Mouse (Mus musculus) gastrocnemius, postnatal 36 days (tissue): ENCODE results near the gene Smyd3. TPM values are rescaled to one million over a fixed set of nuclear protein-coding genes. Genes with fewer than 3 reads are reported as not detected.

Source experiments
- DNase-seq, 2 experiments: peaks; one replicate each; pipeline ENCODE4 v3.0.0; 2022
- intact Hi-C: fragments of 180-260 bp; cut with DNase I; formaldehyde crosslinking; loops from one replicate; pipeline ENCODE4 v1.15.1; 2025
- total RNA-seq, 2 experiments: library from RNA; stranded (reverse); gene quantifications; 2 replicates each; pipeline ENCODE4 v1.2.3; 2021

Gene Smyd3
- total RNA-seq, 2 experiments from 2014 or later: 3.4 to 4.6 TPM

DNA sequence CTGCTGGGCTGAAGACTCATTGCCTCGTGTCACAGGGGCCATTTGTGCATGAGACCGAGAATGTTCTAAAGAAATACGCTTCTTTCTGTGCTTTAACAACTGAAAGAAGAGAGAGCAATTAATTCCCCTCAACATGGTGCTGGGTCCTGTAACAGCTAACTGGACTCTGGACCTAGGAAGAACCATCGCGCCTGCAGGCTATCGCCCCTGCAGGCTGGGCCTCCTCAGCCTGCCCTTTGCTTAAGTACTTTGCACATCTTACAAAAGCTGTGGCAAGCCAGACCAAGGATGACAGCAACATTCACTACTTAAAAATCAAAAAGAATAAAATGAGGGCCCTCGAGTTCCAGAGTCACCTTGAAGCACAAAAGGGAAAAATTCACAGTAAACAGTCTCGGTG is 274.3 kb downstream of the Smyd3 start:
- intact Hi-C loops: no loop called here
- no peak for DNase-seq

DNA sequence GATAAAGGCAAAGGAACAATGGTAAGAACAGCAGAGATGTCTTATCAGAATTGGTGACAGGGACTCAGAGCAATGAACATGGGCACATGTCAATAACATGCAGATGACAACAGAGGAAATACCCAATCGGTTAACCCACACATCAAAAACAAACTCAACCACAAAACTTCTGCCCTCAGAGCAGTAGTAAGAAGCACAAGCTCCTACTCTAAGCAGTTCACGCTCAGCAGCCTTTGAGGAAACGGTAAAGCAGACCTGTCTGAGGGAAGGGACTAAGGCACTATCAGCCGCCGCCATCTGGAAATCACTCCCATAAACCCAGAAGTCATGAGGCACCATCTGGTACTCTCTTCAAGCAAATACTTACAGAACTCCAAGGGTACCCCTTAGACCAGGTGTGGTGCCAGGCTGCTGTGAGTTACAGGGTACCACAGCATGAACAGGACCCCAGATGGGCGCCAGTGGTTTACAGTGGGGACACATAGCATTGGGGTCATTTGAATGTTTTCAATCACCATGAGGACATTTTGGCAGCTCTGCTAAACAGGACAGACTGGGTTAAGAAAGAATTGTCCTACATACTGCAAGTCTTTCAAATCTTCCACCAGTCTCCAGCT is 277.1 kb downstream of the Smyd3 start:
- intact Hi-C loops: no loop called here
- DNase-seq: no peak

GRCm38 (mm10) chr1:179238639-179239038 is 279.2 kb downstream of the Smyd3 start:
- DNase-seq: no peak
- intact Hi-C loops: no loop called here

- intact Hi-C loops: no loop called here
- DNase-seq: no peak
Measured at GRCm38 (mm10) chr1:179237989-179238388, 279.9 kb downstream of the Smyd3 start.

- DNase-seq: no peak
- intact Hi-C loops: no loop called here
Measured at GRCm38 (mm10) chr1:179236217-179236840, 281.5 kb downstream of the Smyd3 start.

DNA sequence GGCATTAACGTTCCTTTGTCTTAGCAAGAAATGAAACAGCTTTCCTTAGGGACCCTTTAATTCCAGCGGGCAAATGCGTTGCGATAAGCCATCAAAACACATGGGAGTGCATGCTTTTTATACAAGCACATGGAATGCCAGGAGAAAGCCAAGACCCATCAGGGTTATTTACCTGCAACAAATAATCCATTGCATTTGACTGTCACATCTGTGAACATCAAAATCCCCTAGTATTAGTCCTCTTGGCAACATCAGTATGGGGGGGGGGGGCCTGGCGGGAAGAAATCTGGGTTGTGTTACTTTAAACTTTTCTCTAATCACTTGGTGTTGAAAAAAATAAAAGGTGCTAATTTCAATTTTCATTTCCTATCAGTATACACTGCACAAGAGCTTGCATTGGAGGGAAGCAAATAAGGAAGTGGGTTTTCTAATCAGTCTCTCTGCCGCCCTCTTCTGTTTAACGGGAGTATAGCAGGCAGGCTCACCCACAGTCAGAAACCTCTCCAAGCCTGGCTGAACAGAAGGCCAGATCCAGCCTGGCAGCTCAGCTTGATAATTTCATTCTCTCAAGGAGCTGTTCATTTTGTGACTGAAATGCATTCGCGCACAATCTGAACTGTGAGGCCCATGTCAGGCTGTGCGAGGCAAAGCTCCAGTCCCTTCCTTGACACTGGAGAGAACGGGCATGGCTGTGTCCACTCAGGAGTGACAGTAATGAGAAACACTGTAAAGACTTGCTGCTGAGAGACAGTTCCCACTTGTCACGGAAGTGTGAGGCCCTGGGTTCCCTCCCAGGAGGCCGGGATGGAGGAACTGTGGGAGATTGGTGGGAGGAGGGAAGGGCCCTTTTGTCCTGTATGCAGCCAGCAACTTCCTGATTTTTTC is 285.8 kb downstream of the Smyd3 start:
- intact Hi-C loops: loop anchor here (5.0 kb wide), 2 partner anchors 245 to 705 kb away; partner anchors contain the start of gene Kif26b
- peak; percentile 28 to 45 for DNase-seq

DNA sequence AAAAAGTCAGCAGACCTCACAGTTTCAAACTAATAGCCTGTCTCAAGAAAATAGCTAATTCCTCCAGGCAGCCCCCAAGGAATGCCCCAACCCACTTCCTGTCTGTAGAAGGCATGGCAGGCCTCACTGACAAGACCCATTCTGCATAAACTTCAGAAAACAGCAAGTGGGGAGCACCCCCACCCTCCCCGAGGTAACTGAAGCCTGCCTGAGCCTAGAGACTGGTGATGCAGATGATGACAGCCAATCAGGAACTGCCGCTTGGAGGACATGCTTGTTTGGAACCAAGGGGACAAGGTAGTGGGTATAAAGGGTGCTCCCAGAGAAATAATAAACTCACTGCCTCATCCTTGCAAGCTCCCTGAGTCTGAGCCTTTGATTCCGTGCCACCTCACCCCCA is 288.3 kb downstream of the Smyd3 start:
- no peak for DNase-seq
- intact Hi-C loops: no loop called here

- DNase-seq: no peak
- intact Hi-C loops: no loop called here
Measured at GRCm38 (mm10) chr1:179220290-179220689, 297.6 kb downstream of the Smyd3 start.

- intact Hi-C loops: no loop called here
- no peak for DNase-seq
Measured at GRCm38 (mm10) chr1:179218061-179218460, 299.8 kb downstream of the Smyd3 start.

- intact Hi-C loops: no loop called here
- DNase-seq: no peak
Measured at GRCm38 (mm10) chr1:179217036-179217435, 300.8 kb downstream of the Smyd3 start.

DNA sequence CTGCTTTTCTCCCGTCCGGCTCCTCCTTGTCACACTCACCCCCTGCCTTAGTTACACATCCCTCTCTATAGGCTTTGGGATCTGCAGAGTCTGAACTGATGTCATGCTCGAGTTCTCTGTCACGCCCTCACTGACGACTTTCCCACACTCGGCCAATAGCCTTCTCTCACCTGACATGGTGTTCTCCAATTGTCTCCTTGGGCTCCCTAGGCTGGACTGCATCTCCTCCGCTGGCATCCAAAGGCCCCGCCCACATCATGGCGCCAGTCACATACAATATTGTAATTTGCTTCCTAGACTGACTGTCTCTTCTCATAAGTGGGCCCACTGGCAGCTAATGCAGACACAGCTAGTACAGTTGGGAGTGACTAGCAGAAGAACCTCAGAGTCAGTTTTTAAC is 304.5 kb downstream of the Smyd3 start:
- no peak for DNase-seq
- intact Hi-C loops: no loop called here

- intact Hi-C loops: no loop called here
Measured at GRCm38 (mm10) chr1:179212295-179212694, 305.5 kb downstream of the Smyd3 start.

DNA sequence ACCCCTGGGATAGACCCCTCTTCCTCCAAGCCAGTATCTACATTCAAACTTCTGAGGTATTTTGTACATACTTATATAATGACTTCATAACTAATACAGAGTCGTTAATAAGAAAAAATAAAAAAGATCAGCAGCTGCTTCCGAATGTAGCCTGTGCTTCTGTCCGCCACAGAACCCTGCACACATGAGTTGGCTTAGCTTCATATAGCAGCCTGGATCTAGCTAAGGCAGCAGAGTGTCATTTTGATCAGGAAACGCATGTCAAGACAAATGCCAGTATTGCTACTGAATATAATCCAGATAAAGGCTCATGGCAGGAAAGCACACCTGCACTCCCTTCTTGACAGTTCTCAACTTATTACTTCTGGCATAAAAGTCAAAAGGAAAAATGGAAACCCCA is 306.5 kb downstream of the Smyd3 start:
- intact Hi-C loops: no loop called here
- DNase-seq: no peak

More at GRCm38 (mm10) chr1:179212295-179212694, 305.5 kb downstream of the Smyd3 start:
- no peak for DNase-seq

GRCm38 (mm10) chr1:179207846-179208595 is 309.8 kb downstream of the Smyd3 start:
- no peak for DNase-seq
- intact Hi-C loops: no loop called here

DNA sequence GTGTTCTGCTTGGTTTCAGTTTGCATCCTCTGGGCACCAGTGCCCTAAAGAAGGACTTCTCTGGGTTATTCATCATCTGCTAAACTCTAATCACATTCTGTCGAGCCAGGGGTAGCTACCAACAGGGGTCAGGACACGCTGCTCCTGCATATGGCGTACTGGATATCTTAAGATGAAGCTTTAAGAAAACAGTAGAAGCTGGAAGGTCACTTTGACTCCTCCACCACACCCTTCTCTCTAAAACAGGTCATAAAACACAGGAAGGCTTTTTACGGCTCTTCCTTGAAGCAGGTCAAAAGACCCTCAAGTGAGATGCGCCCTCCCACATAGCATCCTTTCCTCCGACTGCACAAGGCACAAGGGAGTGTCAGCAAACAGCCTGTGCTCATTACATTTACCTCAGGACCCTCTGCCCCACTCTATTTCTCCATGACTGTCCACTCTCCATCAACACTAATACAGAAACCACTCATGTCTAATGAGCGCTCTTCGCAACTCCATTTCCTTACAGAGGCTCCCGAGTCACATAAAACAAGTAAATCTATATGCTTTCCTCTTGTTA is 310.6 kb downstream of the Smyd3 start:
- intact Hi-C loops: no loop called here
- no peak for DNase-seq

DNA sequence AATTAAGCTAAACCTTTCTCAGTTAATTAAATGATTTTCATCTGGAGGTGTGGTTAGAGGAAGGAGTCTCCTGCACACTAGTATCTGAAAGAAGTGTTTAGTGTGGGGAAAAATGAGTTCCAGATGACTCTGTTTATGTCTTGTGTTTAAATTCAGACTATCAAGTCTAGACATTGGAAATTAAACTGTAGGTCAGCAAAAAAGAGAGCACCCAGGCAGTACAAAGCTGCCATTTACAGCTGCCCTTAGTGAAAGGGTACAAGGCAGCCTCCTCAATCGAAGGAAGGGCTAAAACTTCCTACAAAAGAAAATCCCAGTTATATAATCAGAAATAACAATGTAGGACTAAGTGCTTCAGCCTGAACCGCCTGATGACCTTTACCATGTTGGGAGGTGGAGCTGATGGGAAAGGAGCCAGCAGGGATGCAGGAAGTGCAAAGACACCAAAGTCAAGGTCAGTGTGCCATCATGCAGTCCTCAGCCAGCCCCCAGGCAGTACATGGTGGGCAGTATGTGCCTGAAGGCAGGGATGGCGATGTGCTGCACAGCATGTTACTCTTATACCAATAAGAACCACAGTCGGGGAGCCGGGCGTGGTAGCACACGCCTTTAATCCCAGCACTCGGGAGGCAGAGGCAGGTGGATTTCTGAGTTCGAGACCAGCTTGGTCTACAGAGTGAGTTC is 319.2 kb downstream of the Smyd3 start:
- DNase-seq: no peak
- intact Hi-C loops: no loop called here

DNA sequence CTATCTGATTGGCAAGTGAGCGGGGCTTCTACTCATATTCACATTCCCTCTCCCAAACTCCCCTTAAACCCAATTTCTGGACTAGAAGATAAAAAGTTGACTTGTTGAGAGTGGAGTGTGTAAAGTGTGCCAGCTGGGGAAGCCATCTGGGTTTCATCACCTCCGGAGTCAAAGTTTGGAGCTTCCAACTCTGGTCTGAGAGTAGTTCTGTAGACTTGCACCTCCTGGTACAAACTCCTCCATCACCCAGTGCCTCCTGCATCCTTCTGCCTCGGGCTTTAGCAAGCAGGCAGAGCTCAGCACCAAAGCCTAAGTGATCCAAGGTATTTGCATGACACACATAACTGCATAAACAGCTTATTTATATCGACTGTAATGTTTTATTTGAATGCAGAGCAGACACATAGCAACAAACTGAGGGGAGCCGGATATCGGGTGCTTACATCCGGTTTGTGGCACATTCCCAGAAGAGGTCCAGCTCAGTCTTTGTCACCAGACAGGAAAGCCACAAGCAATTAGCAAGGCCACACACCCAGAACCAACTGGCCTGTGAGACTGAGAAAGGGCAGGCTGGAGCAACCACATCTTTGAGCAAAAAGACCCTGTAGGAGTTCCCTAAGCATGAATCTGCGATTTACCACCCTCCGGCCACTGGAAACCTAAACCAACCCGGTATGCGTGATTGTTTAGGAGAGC is 319.9 kb downstream of the Smyd3 start:
- intact Hi-C loops: no loop called here
- DNase-seq: no peak

DNA sequence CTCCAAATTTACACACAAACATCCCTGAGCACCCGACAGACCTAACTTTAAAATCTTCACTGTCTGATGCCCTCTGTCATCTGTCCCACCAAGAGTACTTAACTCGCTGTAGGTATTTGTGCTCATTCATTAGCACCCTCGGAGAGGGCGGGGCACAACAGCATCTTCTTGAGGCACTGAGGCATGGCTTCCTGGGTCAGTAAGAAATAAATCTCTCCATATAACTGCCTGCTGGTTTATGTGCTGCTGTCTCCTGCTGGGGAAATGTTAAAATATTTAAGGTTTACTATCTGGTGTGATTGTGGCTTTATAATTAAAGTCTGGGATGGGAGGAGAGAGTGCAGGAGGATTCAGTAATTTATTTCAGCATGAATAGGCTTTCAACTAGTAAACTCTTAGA is 320.7 kb downstream of the Smyd3 start:
- DNase-seq: no peak
- intact Hi-C loops: no loop called here

GRCm38 (mm10) chr1:179196422-179196821 is 321.4 kb downstream of the Smyd3 start:
- intact Hi-C loops: no loop called here
- no peak for DNase-seq
